Mouse (Mus musculus) mesoderm, embryonic 11.5 days (tissue): ENCODE measurements at regions not wholly inside any gene's neighbourhood (a gene's known extent, or its start where the extent isn't known, plus 50 kb on each side); places are given as distances from the start of the nearest gene placed in this dataset.

Experiments
- DNase-seq: peaks from one replicate; pipeline ENCODE4 v3.0.0-alpha.2; 2012; ENCODE audit warnings: low read depth, low spot score

DNA sequence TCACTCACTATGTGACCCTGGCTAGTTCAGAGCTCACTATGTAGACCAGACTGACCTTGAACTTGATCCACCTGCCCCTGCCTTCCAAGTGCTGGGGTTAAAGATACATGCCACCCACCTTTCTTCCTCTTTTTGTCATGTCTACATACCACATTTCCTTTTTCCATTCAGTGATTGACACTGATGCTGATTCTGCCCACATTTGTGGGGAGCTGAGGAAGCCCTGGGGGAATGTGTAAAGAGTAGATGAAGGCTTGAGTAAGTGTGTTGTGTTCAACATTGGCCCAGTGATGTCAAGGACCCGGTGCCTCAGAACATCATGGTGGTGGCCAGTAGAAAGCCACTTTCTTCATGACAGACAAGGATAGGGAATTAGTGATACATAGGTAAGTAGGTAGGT is 201.3 kb downstream of the Rpap3 start:
- no peak for DNase-seq

- DNase-seq = no peak
Observed at GRCm38 (mm10) chr15:97502056-97502455, 203.6 kb downstream of the Rpap3 start.

- DNase-seq = no peak
Observed at GRCm38 (mm10) chr15:97501420-97501819, 204.2 kb downstream of the Rpap3 start.

DNA sequence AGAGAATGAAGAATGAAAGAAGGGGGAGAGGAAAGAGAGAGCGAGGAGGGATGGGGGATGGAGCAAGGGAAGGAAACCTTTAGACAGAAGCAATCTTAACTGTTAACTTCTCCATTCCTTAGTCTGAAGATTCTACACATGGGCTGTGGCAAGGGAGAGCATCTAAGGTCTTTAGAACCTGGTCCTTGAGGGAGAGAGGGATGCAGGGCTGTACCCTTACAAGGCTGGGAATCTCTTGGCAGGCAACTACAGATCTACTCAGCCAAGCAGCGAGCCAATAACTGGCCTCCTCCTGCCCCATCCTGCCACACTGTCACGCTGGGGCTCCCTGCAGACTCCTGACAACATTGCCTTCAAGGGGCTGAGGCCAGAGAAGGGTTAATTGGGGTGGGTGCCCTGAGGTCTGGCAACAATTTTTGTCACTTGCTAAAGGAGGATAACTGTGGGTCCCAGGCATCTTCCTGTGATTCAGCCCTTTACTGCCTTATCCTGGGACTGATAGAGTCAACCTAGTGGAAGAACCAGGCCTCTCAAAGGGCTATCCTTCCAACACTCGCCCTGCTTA is 205.7 kb downstream of the Rpap3 start:
- no peak for DNase-seq

- DNase-seq = no peak
Observed at GRCm38 (mm10) chr15:97499240-97499639, 206.4 kb downstream of the Rpap3 start.

- no peak for DNase-seq
Observed at GRCm38 (mm10) chr15:97498375-97498774, 207.2 kb downstream of the Rpap3 start.

GRCm38 (mm10) chr15:97496026-97496425 is 209.6 kb downstream of the Rpap3 start:
- no peak for DNase-seq

- DNase-seq = no peak
Observed at GRCm38 (mm10) chr15:97493340-97493739, 212.3 kb downstream of the Rpap3 start.

- DNase-seq = no peak
Observed at GRCm38 (mm10) chr15:97491796-97492195, 213.8 kb downstream of the Rpap3 start.

- DNase-seq = no peak
Observed at GRCm38 (mm10) chr15:97487425-97487824, 218.2 kb downstream of the Rpap3 start.

- no peak for DNase-seq
Observed at GRCm38 (mm10) chr15:97471986-97472779, 225.1 kb upstream of the Amigo2 start.

- no peak for DNase-seq
Observed at GRCm38 (mm10) chr15:97471476-97471875, 224.4 kb upstream of the Amigo2 start.

DNA sequence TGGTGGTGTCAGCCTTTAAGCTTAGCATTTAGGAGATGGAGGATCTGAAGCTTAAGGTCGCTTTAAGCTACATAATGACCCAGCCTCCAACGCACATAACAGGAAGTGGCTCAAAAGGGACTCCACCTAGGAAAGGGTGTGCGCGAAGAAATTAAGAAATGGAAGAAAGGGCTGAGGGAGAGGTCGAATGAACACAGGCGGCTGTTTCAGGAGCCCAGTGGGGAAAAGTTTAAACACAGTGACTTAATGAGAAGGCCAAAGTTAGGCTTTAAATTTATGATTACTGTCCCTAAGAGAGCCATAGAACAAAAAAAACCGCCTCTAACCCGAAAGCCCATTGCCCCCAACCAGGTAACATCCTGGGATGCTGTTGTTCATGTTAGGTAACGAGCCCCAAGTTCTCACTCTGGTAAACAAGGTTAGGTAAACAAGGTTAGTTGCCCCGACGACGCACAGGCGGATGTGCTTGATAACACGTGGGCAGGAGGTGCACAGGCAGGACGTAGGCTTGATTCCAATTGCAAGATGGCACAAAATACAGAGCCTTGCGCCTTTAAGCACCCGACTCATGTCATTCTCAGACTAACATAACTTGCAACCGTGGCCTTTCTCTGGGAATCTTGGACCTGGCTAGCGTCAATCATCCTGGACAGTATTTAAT is 222.7 kb upstream of the Amigo2 start:
- no peak for DNase-seq

DNA sequence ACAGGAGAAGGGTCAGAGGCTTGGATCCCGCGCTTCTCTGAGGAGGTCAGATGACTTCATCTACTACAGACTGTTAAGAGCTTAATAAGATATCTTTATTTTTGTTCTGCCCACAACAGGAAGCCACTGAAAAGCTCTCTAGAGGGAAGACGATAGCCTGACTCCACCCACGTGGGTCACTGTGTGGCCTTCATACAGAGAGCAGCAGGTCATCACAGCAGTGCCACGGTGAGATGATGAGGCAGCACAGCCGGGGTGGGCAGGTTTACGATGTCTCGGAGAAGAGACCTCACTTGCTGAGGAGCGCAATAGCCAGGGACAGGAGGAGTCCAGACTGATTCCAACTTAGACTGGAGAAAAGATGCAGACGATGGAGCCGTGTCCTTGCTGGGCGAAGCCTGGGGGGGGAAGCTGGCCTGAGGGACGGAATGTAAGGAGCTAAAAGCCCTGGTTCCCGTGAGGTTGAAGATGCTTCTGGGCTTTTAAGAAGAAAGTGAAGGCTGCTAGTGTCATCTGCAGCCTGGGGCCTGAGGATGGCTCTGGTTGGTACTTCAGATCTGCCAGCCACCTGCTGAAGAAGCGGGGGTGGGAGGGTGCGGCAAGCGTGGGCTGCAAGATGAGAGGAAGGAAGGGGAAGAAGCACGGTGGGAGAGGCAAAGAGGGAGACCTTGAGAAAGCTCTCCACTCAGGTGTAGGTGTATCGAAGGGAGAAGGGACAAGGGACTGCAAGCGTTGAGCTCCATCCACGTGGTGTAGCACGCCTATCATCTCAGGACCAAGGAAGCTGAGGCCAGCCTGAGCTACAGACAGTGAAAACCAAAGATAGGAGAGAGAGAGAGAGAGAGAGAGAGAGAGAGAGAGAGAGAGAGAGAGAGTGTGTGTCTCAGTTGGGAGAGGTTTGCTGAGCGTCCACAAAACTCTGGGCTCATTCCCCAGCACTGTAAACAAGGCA is 221.9 kb upstream of the Amigo2 start:
- DNase-seq = no peak

DNA sequence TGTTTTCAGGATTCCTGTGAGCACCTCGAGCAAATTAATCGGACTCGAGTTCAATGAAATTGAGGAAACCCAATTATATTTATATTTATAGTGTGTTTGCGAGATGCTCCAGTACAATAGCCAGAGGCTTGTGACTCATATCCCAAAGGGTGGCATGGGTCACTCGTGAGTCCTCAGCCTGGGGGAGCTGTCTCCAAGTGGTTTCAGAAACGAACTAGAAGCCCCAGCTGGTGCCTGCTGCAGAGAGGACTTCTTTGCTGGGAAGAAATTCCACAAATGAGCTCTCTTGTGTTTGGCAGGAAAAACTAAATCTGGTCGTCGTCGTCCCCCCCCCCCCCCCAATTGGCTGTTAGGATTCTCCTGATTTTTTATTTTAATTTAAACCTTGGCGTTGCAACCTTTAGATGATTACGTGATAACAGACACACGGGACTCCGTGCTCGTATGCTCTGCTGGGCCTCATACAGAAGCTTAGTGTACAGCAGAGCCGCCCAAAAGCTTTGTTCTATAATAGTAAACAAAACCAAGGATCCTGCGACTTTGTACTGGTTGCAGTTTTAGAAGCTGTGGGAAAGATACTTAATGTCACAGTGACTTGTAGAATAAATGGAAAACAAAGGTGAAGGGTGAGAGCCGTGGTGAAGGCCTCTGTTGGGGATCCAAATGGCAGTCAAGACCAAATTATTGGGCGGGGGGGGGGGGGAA is 220.8 kb upstream of the Amigo2 start:
- no peak for DNase-seq

- DNase-seq = no peak
Observed at GRCm38 (mm10) chr15:97466906-97467465, 219.9 kb upstream of the Amigo2 start.

DNA sequence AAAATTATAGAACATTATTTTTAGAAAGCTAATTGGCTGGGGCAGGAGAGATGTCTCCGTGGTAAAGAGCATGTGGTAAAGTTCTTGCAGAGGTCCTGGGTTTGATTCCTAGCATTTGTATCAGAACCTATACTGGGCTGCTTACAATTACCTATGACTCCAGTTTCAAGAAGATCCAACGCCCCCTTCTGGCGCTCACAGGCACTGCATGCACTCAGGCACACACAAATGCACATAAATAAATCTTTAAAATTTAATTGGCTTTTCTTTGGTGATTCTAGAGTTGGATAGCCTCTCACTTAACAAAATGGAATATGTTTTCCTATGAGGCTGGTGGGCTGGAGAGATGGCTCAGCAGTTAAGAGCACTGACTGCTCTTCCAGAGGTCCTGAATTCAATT is 219.0 kb upstream of the Amigo2 start:
- no peak for DNase-seq

GRCm38 (mm10) chr15:97465366-97465765 is 218.3 kb upstream of the Amigo2 start:
- DNase-seq = no peak

- no peak for DNase-seq
Observed at GRCm38 (mm10) chr15:97464737-97465136, 217.7 kb upstream of the Amigo2 start.

DNA sequence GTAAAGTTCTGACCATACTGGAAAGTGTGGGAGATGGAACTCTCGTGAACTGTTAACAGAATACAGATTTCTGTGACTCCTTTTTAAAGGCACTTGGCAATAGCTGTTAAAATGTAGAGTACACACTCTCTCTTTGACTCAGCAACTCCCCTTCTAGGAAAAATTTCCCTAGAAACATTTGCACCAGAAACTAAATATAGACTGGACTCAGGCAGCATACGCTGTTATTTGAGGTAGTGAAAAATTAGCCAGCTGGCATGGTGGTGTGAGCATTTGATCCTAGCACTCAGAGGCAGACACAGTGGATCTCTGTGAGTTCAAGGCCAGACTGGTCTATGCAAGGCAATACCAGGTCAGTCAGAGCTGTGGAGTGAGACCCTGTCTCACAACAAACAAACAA is 215.5 kb upstream of the Amigo2 start:
- no peak for DNase-seq

DNA sequence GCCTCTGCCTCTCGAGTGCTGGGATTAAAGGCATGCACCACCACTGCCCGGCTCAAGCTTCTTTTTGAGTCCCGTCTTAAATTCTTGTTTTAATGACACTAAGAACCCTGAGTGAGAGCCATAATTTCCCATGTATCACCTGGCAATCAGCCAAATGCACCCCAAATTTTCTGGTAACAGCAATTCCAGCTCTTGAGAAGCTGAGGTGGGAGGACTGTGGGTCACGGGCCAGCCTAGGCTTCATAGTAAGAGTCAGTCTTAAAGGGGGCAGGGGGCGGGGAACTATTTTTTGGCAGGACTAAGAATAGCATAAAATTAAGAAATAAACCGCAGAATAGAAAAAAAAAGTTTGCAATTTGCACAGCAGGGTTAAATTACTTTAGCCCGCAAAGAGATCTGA is 214.9 kb upstream of the Amigo2 start:
- no peak for DNase-seq
